ENCODE assay signal across 9 mouse cellular contexts in genomic region chr4:111626118-111626830, GRCm38 (mm10).
DNase-seq lines count a peak whose midpoint lies in the region; ATAC-seq and TF ChIP-seq lines count a peak whose summit lies in the region.
"Had no signal": no experiment of that assay in that cellular context is flagged by ENCODE, and none has a peak within 500 bp of the region (broad histone marks: within the 10 kb centered on the region; RNA-seq: fewer than 3 reads in every experiment).

No protein-coding gene starts in this region.

- no peaks in the 10 kb centered on the region for H3K4me1 ChIP-seq in heart, embryonic 12.5 days (replicated peaks)
- H3K4me1 ChIP-seq in liver, embryonic 13.5 days (replicated peaks), result no peaks in the 10 kb centered on the region

- H3K4me2 ChIP-seq in heart, embryonic 12.5 days, result no peak overlapping the region
- no peak overlapping the region for H3K4me2 ChIP-seq in liver, embryonic 13.5 days
- H3K4me2 ChIP-seq: embryonic facial prominence, embryonic 13.5 days had no signal

- no peak overlapping the region for H3ac ChIP-seq in C2C12 (ENCODE audit: control insufficient read depth, insufficient read length, low read depth)

- DNase-seq in brain, adult 2 months (ENCODE audit: low read depth, low spot score), result peak; percentile 82
- DNase-seq in kidney, postnatal 10 days, result peak; percentile 82
- DNase-seq in liver, embryonic 13.5 days, result peak; percentile 24
- DNase-seq in testis, postnatal 14 days (ENCODE audit: low spot score), result peak; percentile 36

- H3K9me3 ChIP-seq in heart, embryonic 12.5 days (replicated peaks), result no peaks in the 10 kb centered on the region
- H3K9me3 ChIP-seq in liver, embryonic 13.5 days (replicated peaks), result no peaks in the 10 kb centered on the region
- H3K9me3 ChIP-seq: embryonic facial prominence, embryonic 13.5 days had no signal

- peak; percentile 46 for ATAC-seq in erythroblast, adult 5-6 weeks (replicated peaks; ENCODE audit: low FRiP score, poor library complexity, severe bottlenecking)
- ATAC-seq in heart, embryonic 12.5 days (ENCODE audit: insufficient number of reproducible peaks, low FRiP score), result peak; percentile 29; the same call in 1 of the 2 replicates
- ATAC-seq in liver, embryonic 13.5 days (ENCODE audit: low read depth), result peak; percentile 45; the same call in 1 of the 2 replicates
- ATAC-seq in neutrophil, adult 5-6 weeks (ENCODE audit: extremely low read depth, insufficient number of reproducible peaks, low FRiP score, poor library complexity, severe bottlenecking), result peak; percentile 45; the same call in 1 of the 2 replicates

- H3K79me3 ChIP-seq in C2C12 (ENCODE audit: low read depth), result no peaks in the 10 kb centered on the region

- WGBS in heart, embryonic 12.5 days, result 31% methylated on average over 8 of the region's 8 CpGs
- WGBS in liver, embryonic 13.5 days (ENCODE audit: insufficient replicate concordance), result 22% methylated on average over 8 of the region's 8 CpGs

- H3K79me2 ChIP-seq in C2C12 (ENCODE audit: control insufficient read depth, insufficient read depth), result no peaks in the 10 kb centered on the region

- H3K27me3 ChIP-seq in C2C12 (ENCODE audit: control insufficient read depth, insufficient read depth, insufficient read length), result no peaks in the 10 kb centered on the region
- H3K27me3 ChIP-seq in heart, embryonic 12.5 days (replicated peaks), result no peaks in the 10 kb centered on the region
- H3K27me3 ChIP-seq in liver, embryonic 13.5 days, result no peaks in the 10 kb centered on the region
- H3K27me3 ChIP-seq: embryonic facial prominence, embryonic 13.5 days had no signal

- no peak overlapping the region for H3K27ac ChIP-seq in heart, embryonic 12.5 days (ENCODE audit: poor library complexity, severe bottlenecking)
- H3K27ac ChIP-seq in liver, embryonic 13.5 days, result no peak overlapping the region
- H3K27ac ChIP-seq: embryonic facial prominence, embryonic 13.5 days had no signal

- TF ChIP-seq CTCF in C2C12 (IDR thresholded peaks at IDR 0.05; ENCODE audit: control insufficient read depth, insufficient read depth, insufficient read length), result peak; percentile 5

- H3K36me3 ChIP-seq in C2C12 (ENCODE audit: control insufficient read depth, insufficient read depth), result no peaks in the 10 kb centered on the region
- H3K36me3 ChIP-seq in heart, embryonic 12.5 days, result no peaks in the 10 kb centered on the region
- H3K36me3 ChIP-seq in liver, embryonic 13.5 days, result no peaks in the 10 kb centered on the region
- H3K36me3 ChIP-seq: embryonic facial prominence, embryonic 13.5 days had no signal

- H3K9ac ChIP-seq in heart, embryonic 12.5 days, result no peak overlapping the region
- no peak overlapping the region for H3K9ac ChIP-seq in liver, embryonic 13.5 days
- H3K9ac ChIP-seq: embryonic facial prominence, embryonic 13.5 days had no signal

- no peak overlapping the region for H3K4me3 ChIP-seq in C2C12 (ENCODE audit: insufficient read depth, poor library complexity, severe bottlenecking)
- no peak overlapping the region for H3K4me3 ChIP-seq in heart, embryonic 12.5 days
- H3K4me3 ChIP-seq in liver, embryonic 13.5 days (replicated peaks), result no peak overlapping the region
- H3K4me3 ChIP-seq: embryonic facial prominence, embryonic 13.5 days had no signal

TF ChIP-seq in C2C12, 6 proteins besides CTCF, POLR2A, EP300 and RAD21:
- TF ChIP-seq FOSL1 (IDR thresholded peaks at IDR 0.05; ENCODE audit: insufficient read depth, low read length, poor library complexity, severe bottlenecking) (no peak), MAX (IDR thresholded peaks at IDR 0.05) (no peak)

Comparison
In these comparisons a context has a peak if more than half of its experiments do, and no peak if none do; other contexts are left out.
1. DNase-seq: peak in every context shown above with its lines; median percentile 82 in brain, adult 2 months; 82 in kidney, postnatal 10 days; 36 in testis, postnatal 14 days; 24 in liver, embryonic 13.5 days.